Mouse (Mus musculus) mouse embryonic stem cell (cell line): ENCODE data around the gene Tapbpl.

Experiments
- in situ Hi-C, 2 experiments: fragments of 300-500 bp; cut with MboI; formaldehyde crosslinking; loops; 1 replicate in 1 of 2; 3 replicates in 1 of 2; pipeline ENCODE4 v1.14.3; 2019 to 2020; ENCODE audit warnings: low sequenced_read_pairs in 2 of 2, low pct_unique_long_range_greater_than_20kb in 1 of 2, mixed read lengths in 1 of 2; ENCODE audit not compliant: unreplicated experiment in 1 of 2

Gene Tapbpl

GRCm38 (mm10) chr6:125216898-125217297, 14.8 kb downstream of the Tapbpl start:
- in situ Hi-C loops = loop anchor here in 1 of 2 experiments (5.0 kb wide), 1 partner anchor 45 kb away; no protein-coding TSS in a partner anchor

- in situ Hi-C loops = loop anchor here in 1 of 2 experiments (5.0 kb wide), 1 partner anchor 47 kb away; no protein-coding TSS in a partner anchor
These were observed 16.3 kb downstream of the Tapbpl start, which contains the start of gene Vamp1 for GRCm38 (mm10) chr6:125215148-125215954. Gene Vamp1, plus strand, starts transcription at chr6:125215551.

- in situ Hi-C loops = no loop called here
These were observed 17.9 kb downstream of the Tapbpl start for GRCm38 (mm10) chr6:125213715-125214114.

- in situ Hi-C loops = no loop called here
These were observed 18.5 kb downstream of the Tapbpl start for GRCm38 (mm10) chr6:125213129-125213528.

- in situ Hi-C loops = no loop called here
These were observed 19.0 kb downstream of the Tapbpl start for GRCm38 (mm10) chr6:125212621-125213020.

- in situ Hi-C loops = no loop called here
These were observed 21.2 kb downstream of the Tapbpl start for GRCm38 (mm10) chr6:125210436-125210835.

- in situ Hi-C loops = no loop called here
These were observed 34.5 kb downstream of the Tapbpl start for GRCm38 (mm10) chr6:125197166-125197565.

- in situ Hi-C loops = no loop called here
These were observed 35.4 kb downstream of the Tapbpl start for GRCm38 (mm10) chr6:125196301-125196700.

- in situ Hi-C loops = no loop called here
These were observed 36.1 kb downstream of the Tapbpl start for GRCm38 (mm10) chr6:125195541-125196075.

- in situ Hi-C loops = no loop called here
These were observed 38.3 kb downstream of the Tapbpl start for GRCm38 (mm10) chr6:125193390-125193789.

- in situ Hi-C loops = no loop called here
These were observed 38.8 kb downstream of the Tapbpl start for GRCm38 (mm10) chr6:125192841-125193240.

GRCm38 (mm10) chr6:125192016-125192714, 39.5 kb downstream of the Tapbpl start:
- in situ Hi-C loops = no loop called here

GRCm38 (mm10) chr6:125191332-125192015, 40.2 kb downstream of the Tapbpl start, which contains the start of the genes Ncapd2 and Mrpl51:
Gene Ncapd2, minus strand, starts transcription at chr6:125191701.
Gene Mrpl51, plus strand, starts transcription at chr6:125191801.
- in situ Hi-C loops = no loop called here

- in situ Hi-C loops = no loop called here
These were observed 40.8 kb downstream of the Tapbpl start for GRCm38 (mm10) chr6:125190816-125191215.

GRCm38 (mm10) chr6:125186203-125186602, 45.5 kb downstream of the Tapbpl start:
- in situ Hi-C loops = no loop called here

- in situ Hi-C loops = no loop called here
These were observed 49.5 kb downstream of the Tapbpl start for GRCm38 (mm10) chr6:125182133-125182532.

GRCm38 (mm10) chr6:125179601-125180000, 52.1 kb downstream of the Tapbpl start:
- in situ Hi-C loops = no loop called here

- in situ Hi-C loops = no loop called here
These were observed 56.2 kb downstream of the Tapbpl start for GRCm38 (mm10) chr6:125175469-125175868.
